Mouse (Mus musculus): ENCODE results near the gene Megf11. TPM values are rescaled to one million over a fixed set of nuclear protein-coding genes. Genes with fewer than 3 reads are reported as not detected.

Gene Megf11
- polyA plus RNA-seq, 1 experiment from 2014 or later: 17.8 TPM

- Histone ChIP-seq H3K4me3 (replicated peaks) (no peak overlapping the region), H3K27me3 (replicated peaks) (no peaks in the 10 kb centered on the region), H3K27ac (replicated peaks) (no peak overlapping the region), H3K4me2 (no peak overlapping the region), H3K4me1 (no peaks in the 10 kb centered on the region), H3K9me3 (replicated peaks) (no peaks in the 10 kb centered on the region), H3K9ac (replicated peaks) (no peak overlapping the region), H3K36me3 (no peaks in the 10 kb centered on the region)
- 90% methylated on average over 6 of the region's 6 CpGs for WGBS
- ATAC-seq (ENCODE audit: low FRiP score): no peak
These were observed 363.9 kb downstream of the Megf11 start for GRCm38 (mm10) chr9:64749314-64749713.

GRCm38 (mm10) chr9:64752575-64752974 is 367.1 kb downstream of the Megf11 start:
- Histone ChIP-seq H3K36me3 (no peaks in the 10 kb centered on the region), H3K4me3 (replicated peaks) (no peak overlapping the region), H3K9me3 (replicated peaks) (no peaks in the 10 kb centered on the region), H3K27me3 (replicated peaks) (no peaks in the 10 kb centered on the region), H3K9ac (replicated peaks) (no peak overlapping the region), H3K4me1 (no peaks in the 10 kb centered on the region), H3K4me2 (no peak overlapping the region), H3K27ac (replicated peaks) (no peak overlapping the region)
- no peak for ATAC-seq (ENCODE audit: low FRiP score)
- WGBS: 88% methylated on average over 5 of the region's 5 CpGs

- H3K9ac ChIP-seq (replicated peaks): no peak overlapping the region
- no peaks in the 10 kb centered on the region for H3K27me3 ChIP-seq (replicated peaks)
- no peaks in the 10 kb centered on the region for H3K9me3 ChIP-seq (replicated peaks)
- H3K36me3 ChIP-seq: no peaks in the 10 kb centered on the region
- H3K27ac ChIP-seq (replicated peaks): no peak overlapping the region; the same call in 1 of the 2 replicates
- H3K4me3 ChIP-seq (replicated peaks): no peak overlapping the region
- no peak for ATAC-seq (ENCODE audit: low FRiP score)
- WGBS: 60% methylated on average over 14 of the region's 14 CpGs
- H3K4me1 ChIP-seq: no peaks in the 10 kb centered on the region
- H3K4me2 ChIP-seq: no peak overlapping the region
These were observed 372.6 kb downstream of the Megf11 start for GRCm38 (mm10) chr9:64758052-64758451.

Small RNAs within 50 kb of the gene (microRNA-seq; reads per million reads assigned to microRNA genes)
- gene Gm47308: not detected

Other genes with a start within 250 kb of the Megf11 start
- 6.0 and 8.1 TPM in 2 replicates for gene Zwilch, start 212.5 kb upstream of the Megf11 start, polyA plus RNA-seq (2015; fragmentation: Nextera tagmentation; extraction: Ambion mirVana)
- gene Rpl4, start 212.3 kb upstream of the Megf11 start, polyA plus RNA-seq (2015; fragmentation: Nextera tagmentation; extraction: Ambion mirVana): 564 and 746 TPM in 2 replicates
- 34.9 and 37.1 TPM in 2 replicates for gene Snapc5, start 206.4 kb upstream of the Megf11 start, polyA plus RNA-seq (2015; fragmentation: Nextera tagmentation; extraction: Ambion mirVana)
- gene Uchl4, start 150.4 kb upstream of the Megf11 start, polyA plus RNA-seq (2015; fragmentation: Nextera tagmentation; extraction: Ambion mirVana): 2.3 and 3.2 TPM in 2 replicates
- 71.0 and 80.1 TPM in 2 replicates for gene Map2k1, start 132.0 kb upstream of the Megf11 start, polyA plus RNA-seq (2015; fragmentation: Nextera tagmentation; extraction: Ambion mirVana)
- 65.7 and 96.3 TPM in 2 replicates for gene Tipin, start 104.0 kb upstream of the Megf11 start, polyA plus RNA-seq (2015; fragmentation: Nextera tagmentation; extraction: Ambion mirVana)
- gene Dis3l, start 44.3 kb upstream of the Megf11 start, polyA plus RNA-seq (2015; fragmentation: Nextera tagmentation; extraction: Ambion mirVana): 20.5 and 21.8 TPM in 2 replicates

Measured in neural tube, embryonic 15.5 days (tissue).